Mouse (Mus musculus) small intestine, adult 2 months (tissue): ENCODE measurements around the gene Gm36028. TPM values are rescaled to one million over a fixed set of nuclear protein-coding genes. Genes with fewer than 3 reads are reported as not detected.

ENCODE experiments used
- H3K27ac ChIP-seq: fragments of 200-500 bp; 2 replicates; pipeline ENCODE4 v1.5.1; 2012; ENCODE audit warnings: low read depth, low read length, control low read depth, inconsistent platforms; ENCODE audit not compliant: insufficient read depth
- H3K27me3 ChIP-seq: fragments of 200-500 bp; 2 replicates; pipeline ENCODE4 v1.6.1; 2012; ENCODE audit warnings: mild to moderate bottlenecking, moderate library complexity, low read length, inconsistent platforms; ENCODE audit not compliant: control insufficient read depth, insufficient read depth
- H3K36me3 ChIP-seq: fragments of 200-500 bp; 2 replicates; pipeline ENCODE4 v1.6.1; 2012; ENCODE audit warnings: mild to moderate bottlenecking, low read length, control low read depth, inconsistent platforms; ENCODE audit not compliant: control insufficient read depth, insufficient read depth
- H3K4me1 ChIP-seq: fragments of 200-500 bp; 2 replicates; pipeline ENCODE4 v1.6.1; 2012; ENCODE audit warnings: low read length, inconsistent platforms, mixed read lengths; ENCODE audit not compliant: control insufficient read depth, insufficient read depth, insufficient read length
- H3K4me3 ChIP-seq: fragments of 200-500 bp; 2 replicates; pipeline ENCODE4 v1.5.1; 2012; ENCODE audit warnings: low read depth, mild to moderate bottlenecking, control low read depth, inconsistent platforms, low read length, moderate library complexity
- CTCF ChIP-seq: fragments of 200-500 bp; IDR thresholded peaks from 2 replicates; pipeline ENCODE4 v1.5.1; 2012; ENCODE audit warnings: low read depth, mild to moderate bottlenecking, control low read depth, inconsistent platforms, low read length, moderate library complexity, mixed read lengths; ENCODE audit not compliant: insufficient replicate concordance, insufficient read length; ENCODE audit errors: extremely low read depth
- POLR2A ChIP-seq: fragments of 200-500 bp; IDR thresholded peaks from 2 replicates; pipeline ENCODE4 v1.6.1; 2012; ENCODE audit warnings: low read depth, mild to moderate bottlenecking, control low read depth, inconsistent platforms, low read length, moderate library complexity
- WGBS: fragments of 180-500 bp; shearing (Covaris S2); methylation state at CpG from one replicate; pipeline ENCODE4 v1.1.7; 2018; 5-methylcytosine and 5-hydroxymethylcytosine counted together
- polyA plus RNA-seq: library from polyadenylated mRNA; depleted of rRNA; stranded (reverse); fragments of >200 nt; gene quantifications from 2 replicates; pipeline ENCODE4 v1.2.3, GENCODE M21; 2012

Gm36028 gene
- polyA plus RNA-seq, 1 experiment = not detected

GRCm38 (mm10) chr16:37871112-37871715, 10.3 kb upstream of the Gm36028 start:
- no peak overlapping the region for H3K27ac ChIP-seq
- no peaks in the 10 kb centered on the region for H3K36me3 ChIP-seq
- H3K27me3 ChIP-seq = no peaks in the 10 kb centered on the region
- 38% methylated on average over 4 of the region's 4 CpGs for WGBS
- no peak overlapping the region for H3K4me3 ChIP-seq
- peaks cover 9% of the 10 kb centered on the region for H3K4me1 ChIP-seq
- TF ChIP-seq CTCF = no peak
- no peak for TF ChIP-seq POLR2A

- Histone ChIP-seq H3K27ac (peak overlapping the region; percentile 36), H3K4me1 (peaks cover 9% of the 10 kb centered on the region), H3K4me3 (peak overlapping the region; percentile 78; the same call in 1 of the 2 replicates), H3K36me3 (no peaks in the 10 kb centered on the region), H3K27me3 (no peaks in the 10 kb centered on the region)
- TF ChIP-seq POLR2A (no peak), CTCF (no peak)
- 6% methylated on average over 4 of the region's 4 CpGs for WGBS
Observed at GRCm38 (mm10) chr16:37869470-37870231, 8.7 kb upstream of the Gm36028 start.

GRCm38 (mm10) chr16:37868506-37869469, 7.8 kb upstream of the Gm36028 start:
- under 1% methylated on average over 87 of the region's 87 CpGs for WGBS
- no peaks in the 10 kb centered on the region for H3K27me3 ChIP-seq
- TF ChIP-seq POLR2A = no peak; the same call in 1 of the 2 replicates

GRCm38 (mm10) chr16:37867791-37868505, 7.0 kb upstream of the Gm36028 start, which contains the start of gene Lrrc58:
Lrrc58 (plus strand) TSS chr16:37868389.
- TF ChIP-seq CTCF (no peak), POLR2A (peak; percentile 61; the same call in 1 of the 2 replicates)
- 1% methylated on average over 85 of the region's 86 CpGs for WGBS
- H3K36me3 ChIP-seq = no peaks in the 10 kb centered on the region

More at GRCm38 (mm10) chr16:37868506-37869469, 7.8 kb upstream of the Gm36028 start:
- peak overlapping the region; percentile 78 for H3K4me3 ChIP-seq
- H3K27ac ChIP-seq = peak overlapping the region; percentile 77
- H3K4me1 ChIP-seq = peaks cover 9% of the 10 kb centered on the region
- no peaks in the 10 kb centered on the region for H3K36me3 ChIP-seq

GRCm38 (mm10) chr16:37865841-37866240, 4.9 kb upstream of the Gm36028 start:
- peaks cover 5% of the 10 kb centered on the region; the same call in 1 of the 2 replicates for H3K4me1 ChIP-seq
- 80% methylated on average over 9 of the region's 9 CpGs for WGBS
- H3K4me3 ChIP-seq = no peak overlapping the region
- H3K27ac ChIP-seq = no peak overlapping the region
- H3K27me3 ChIP-seq = no peaks in the 10 kb centered on the region
- H3K36me3 ChIP-seq = no peaks in the 10 kb centered on the region
- TF ChIP-seq CTCF (no peak), POLR2A (no peak)

More at GRCm38 (mm10) chr16:37867791-37868505, 7.0 kb upstream of the Gm36028 start, which contains the start of gene Lrrc58:
- Histone ChIP-seq H3K27me3 (no peaks in the 10 kb centered on the region), H3K27ac (peak within 1 kb of the TSS; percentile 77), H3K4me1 (peaks cover 9% of the 10 kb centered on the region), H3K4me3 (peak within 1 kb of the TSS; percentile 78)

- TF ChIP-seq CTCF (no peak), POLR2A (no peak)
- no peaks in the 10 kb centered on the region for H3K36me3 ChIP-seq
- H3K4me3 ChIP-seq = no peak overlapping the region
- WGBS = 80% methylated on average over 3 of the region's 3 CpGs
- no peak overlapping the region for H3K27ac ChIP-seq
- no peaks in the 10 kb centered on the region for H3K27me3 ChIP-seq
- peaks cover 2% of the 10 kb centered on the region; the same call in 1 of the 2 replicates for H3K4me1 ChIP-seq
Observed at GRCm38 (mm10) chr16:37863876-37864275, 2.9 kb upstream of the Gm36028 start.
